Mouse (Mus musculus): ENCODE results near the gene Epha7. TPM values are rescaled to one million over a fixed set of nuclear protein-coding genes. Genes with fewer than 3 reads are reported as not detected.

Epha7 gene
- polyA plus RNA-seq, 1 experiment from 2014 or later: 47.0 TPM

DNA sequence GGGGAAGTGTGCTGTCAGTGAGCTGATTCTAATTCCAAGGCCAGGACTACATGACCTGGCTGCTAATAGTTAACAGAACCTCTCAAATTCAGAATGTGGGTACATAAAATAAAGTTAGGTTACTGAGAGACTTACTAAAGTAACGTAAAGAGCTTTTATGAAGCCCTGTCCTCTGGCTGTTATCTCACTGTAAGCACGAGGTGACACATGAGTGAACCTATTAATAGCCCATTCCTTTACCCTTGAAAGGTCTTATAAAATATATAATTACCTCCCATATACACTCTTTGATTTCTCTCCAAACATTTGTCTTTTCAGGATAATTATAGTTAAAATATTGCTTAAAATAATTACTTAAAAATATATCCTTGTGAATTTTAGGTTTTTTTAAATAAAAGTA, 37.5 kb downstream of the Epha7 start:
- no peak for ATAC-seq (ENCODE audit: borderline replicate concordance, extremely low read depth, low FRiP score, low TSS enrichment)
- H3K9me3 ChIP-seq: no peaks in the 10 kb centered on the region
- H3K4me2 ChIP-seq: no peak overlapping the region
- H3K27me3 ChIP-seq: no peaks in the 10 kb centered on the region
- H3K36me3 ChIP-seq: no peaks in the 10 kb centered on the region; the same call in 1 of the 2 replicates
- H3K9ac ChIP-seq: no peak overlapping the region
- H3K4me1 ChIP-seq: no peaks in the 10 kb centered on the region
- WGBS: 30% methylated on average over 2 of the region's 2 CpGs
- H3K27ac ChIP-seq: no peak overlapping the region
- no peak overlapping the region for H3K4me3 ChIP-seq

DNA sequence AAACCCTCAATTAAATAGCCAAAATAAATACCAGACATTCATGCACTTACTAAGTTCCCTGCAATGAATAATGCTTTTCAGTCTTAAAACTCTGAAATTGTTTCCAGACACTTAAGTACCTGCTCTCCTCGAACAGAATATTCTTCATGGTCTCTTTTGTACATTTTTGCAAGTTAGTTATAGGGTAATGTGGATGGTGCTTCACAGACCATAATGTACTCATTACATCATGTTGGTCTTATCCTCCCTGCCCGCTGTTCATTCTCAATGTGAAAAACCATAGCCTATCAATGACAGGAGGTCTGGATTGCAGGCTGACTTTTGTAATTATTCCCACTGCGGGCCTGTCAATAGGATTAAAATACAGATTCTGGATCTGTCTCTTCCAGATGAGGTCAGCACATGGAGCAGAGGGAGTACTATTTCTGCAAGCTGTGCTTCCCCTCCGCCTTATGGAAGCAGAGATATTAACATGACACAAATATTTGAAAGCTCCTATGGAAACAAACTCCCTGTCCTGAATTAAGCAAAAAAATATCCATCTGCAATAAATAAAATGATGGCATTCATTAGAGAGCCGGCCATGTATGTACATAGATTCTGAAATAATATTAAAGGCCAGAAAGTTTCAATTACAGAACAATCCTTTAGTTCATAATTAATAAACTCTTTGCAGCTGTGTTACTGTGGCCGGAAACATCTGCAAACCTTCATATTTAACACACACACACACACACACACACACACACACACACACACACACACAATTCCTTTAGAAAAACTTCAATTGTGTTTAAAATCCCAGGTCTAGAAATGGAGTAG, 50.1 kb downstream of the Epha7 start:
- H3K27ac ChIP-seq: no peak overlapping the region

DNA sequence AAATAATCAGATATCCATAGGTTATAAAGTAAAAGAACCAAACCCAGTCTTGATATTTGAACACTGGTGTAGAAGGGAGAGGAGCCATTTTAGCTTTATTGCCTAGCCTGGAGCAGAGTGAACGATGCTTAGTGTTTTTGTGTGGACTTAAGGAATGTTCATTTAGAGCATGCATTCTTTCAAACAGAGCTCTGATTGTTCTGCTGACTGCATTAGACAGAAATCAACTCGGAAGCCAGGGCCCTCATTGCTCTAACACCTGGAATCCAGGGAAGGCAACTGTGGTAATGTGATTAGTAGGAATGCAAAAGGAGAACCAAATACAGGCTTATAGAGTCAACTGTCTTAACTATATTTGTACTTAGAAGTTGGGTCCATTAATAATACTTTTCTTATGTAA, 53.5 kb downstream of the Epha7 start:
- no peak overlapping the region for H3K4me3 ChIP-seq
- H3K4me1 ChIP-seq: no peaks in the 10 kb centered on the region
- H3K27me3 ChIP-seq: no peaks in the 10 kb centered on the region
- H3K9me3 ChIP-seq: no peaks in the 10 kb centered on the region
- H3K9ac ChIP-seq: no peak overlapping the region
- ATAC-seq (ENCODE audit: borderline replicate concordance, extremely low read depth, low FRiP score, low TSS enrichment): no peak
- no peak overlapping the region for H3K4me2 ChIP-seq
- H3K36me3 ChIP-seq: 0 out of 2 replicates have a peak, but pooled peaks cover under 1% of the 10 kb centered on the region
- 44% methylated on average over 2 of the region's 2 CpGs for WGBS
- H3K27ac ChIP-seq: no peak overlapping the region

More for the DNA sequence above, 50.1 kb downstream of the Epha7 start:
- H3K9me3 ChIP-seq: no peaks in the 10 kb centered on the region
- H3K4me1 ChIP-seq: no peaks in the 10 kb centered on the region
- no peak overlapping the region for H3K4me2 ChIP-seq
- H3K9ac ChIP-seq: no peak overlapping the region
- no peaks in the 10 kb centered on the region for H3K36me3 ChIP-seq
- H3K27me3 ChIP-seq: no peaks in the 10 kb centered on the region
- WGBS: 70% methylated on average over 6 of the region's 6 CpGs
- H3K4me3 ChIP-seq: no peak overlapping the region
- ATAC-seq (ENCODE audit: borderline replicate concordance, extremely low read depth, low FRiP score, low TSS enrichment): no peak

DNA sequence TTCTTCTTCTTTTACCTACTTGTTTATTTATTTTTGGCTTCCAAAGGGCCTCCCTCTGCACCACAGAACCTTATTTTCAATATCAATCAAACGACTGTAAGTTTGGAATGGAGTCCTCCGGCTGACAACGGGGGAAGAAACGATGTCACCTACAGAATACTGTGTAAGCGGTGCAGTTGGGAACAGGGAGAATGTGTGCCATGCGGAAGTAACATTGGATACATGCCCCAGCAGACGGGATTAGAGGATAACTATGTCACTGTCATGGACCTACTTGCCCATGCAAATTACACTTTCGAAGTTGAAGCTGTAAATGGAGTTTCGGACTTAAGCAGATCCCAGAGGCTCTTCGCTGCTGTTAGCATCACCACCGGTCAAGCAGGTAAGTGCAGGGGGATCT, 58.7 kb downstream of the Epha7 start:
- H3K4me3 ChIP-seq: no peak overlapping the region
- no peak overlapping the region for H3K9ac ChIP-seq
- H3K36me3 ChIP-seq: 0 out of 2 replicates have a peak, but pooled peaks cover 9% of the 10 kb centered on the region
- H3K27ac ChIP-seq: no peak overlapping the region
- H3K4me2 ChIP-seq: no peak overlapping the region
- no peak for ATAC-seq (ENCODE audit: borderline replicate concordance, extremely low read depth, low FRiP score, low TSS enrichment)
- no peaks in the 10 kb centered on the region for H3K27me3 ChIP-seq
- no peaks in the 10 kb centered on the region for H3K9me3 ChIP-seq
- H3K4me1 ChIP-seq: no peaks in the 10 kb centered on the region
- WGBS: 85% methylated on average over 11 of the region's 11 CpGs

DNA sequence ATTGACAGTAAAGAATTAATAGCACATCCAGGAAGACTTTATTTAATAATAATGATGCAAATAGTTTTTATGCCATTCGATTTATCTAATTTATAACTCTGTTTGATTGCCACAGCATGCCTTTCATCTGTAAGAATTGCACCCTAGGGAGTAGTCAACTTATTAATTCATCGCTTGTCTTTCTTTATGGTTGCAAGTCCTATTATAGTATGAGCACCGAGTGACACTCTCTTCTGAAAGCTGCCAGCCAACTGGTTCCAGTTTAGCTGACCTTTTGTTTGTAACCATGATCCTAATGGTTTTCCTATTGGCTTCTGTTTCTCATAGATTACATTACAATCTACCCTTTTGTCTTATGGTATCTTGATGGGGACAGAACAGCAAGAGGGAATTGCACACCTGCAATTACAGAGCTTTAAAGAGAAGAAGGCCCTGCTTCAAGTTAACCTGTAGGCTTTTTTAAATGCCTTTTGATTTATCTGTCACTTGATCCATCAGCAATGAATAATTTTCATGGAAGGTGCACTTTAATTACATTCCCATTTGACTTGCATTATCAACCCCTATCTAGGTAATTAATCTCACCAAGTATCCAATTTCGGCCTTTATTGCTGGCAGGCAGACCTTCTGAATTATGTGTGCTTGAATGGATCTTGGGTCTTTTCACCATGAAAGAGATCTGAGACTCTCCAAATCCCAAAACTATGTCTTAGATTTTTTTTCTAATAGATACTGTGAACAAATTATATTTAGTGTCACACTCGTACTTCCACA, 68.5 kb downstream of the Epha7 start:
- 80% methylated on average over 5 of the region's 5 CpGs for WGBS
- H3K27ac ChIP-seq: no peak overlapping the region
- H3K27me3 ChIP-seq: no peaks in the 10 kb centered on the region
- H3K4me2 ChIP-seq: no peak overlapping the region
- no peaks in the 10 kb centered on the region for H3K9me3 ChIP-seq
- H3K36me3 ChIP-seq: no peaks in the 10 kb centered on the region
- ATAC-seq (ENCODE audit: borderline replicate concordance, extremely low read depth, low FRiP score, low TSS enrichment): no peak
- H3K4me3 ChIP-seq: no peak overlapping the region
- H3K9ac ChIP-seq: no peak overlapping the region
- no peaks in the 10 kb centered on the region for H3K4me1 ChIP-seq

DNA sequence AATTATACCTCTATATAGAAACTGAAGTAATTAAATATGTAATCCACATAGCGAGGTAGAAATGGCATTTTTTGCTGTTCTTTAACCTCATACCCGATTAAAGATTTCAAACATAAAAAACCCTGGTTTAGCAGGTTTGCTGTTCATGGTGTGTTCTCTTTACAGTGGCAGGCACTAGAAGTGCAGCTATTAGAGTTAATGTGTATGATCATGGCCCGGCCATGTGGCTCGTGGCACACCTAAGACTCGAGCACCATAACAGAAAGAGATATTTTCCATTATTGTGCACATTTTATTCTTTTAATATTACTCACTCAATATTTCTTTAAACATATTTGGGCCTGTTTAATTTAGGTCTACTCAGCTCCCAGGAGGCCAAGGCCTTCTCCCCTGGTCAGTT, 76.7 kb downstream of the Epha7 start:
- H3K4me3 ChIP-seq: no peak overlapping the region
- no peak for ATAC-seq (ENCODE audit: borderline replicate concordance, extremely low read depth, low FRiP score, low TSS enrichment)
- no peaks in the 10 kb centered on the region for H3K36me3 ChIP-seq
- H3K27ac ChIP-seq: no peak overlapping the region
- H3K4me2 ChIP-seq: no peak overlapping the region
- no peaks in the 10 kb centered on the region for H3K27me3 ChIP-seq
- H3K4me1 ChIP-seq: no peaks in the 10 kb centered on the region
- 72% methylated on average over 5 of the region's 5 CpGs for WGBS
- no peak overlapping the region for H3K9ac ChIP-seq
- no peaks in the 10 kb centered on the region for H3K9me3 ChIP-seq

DNA sequence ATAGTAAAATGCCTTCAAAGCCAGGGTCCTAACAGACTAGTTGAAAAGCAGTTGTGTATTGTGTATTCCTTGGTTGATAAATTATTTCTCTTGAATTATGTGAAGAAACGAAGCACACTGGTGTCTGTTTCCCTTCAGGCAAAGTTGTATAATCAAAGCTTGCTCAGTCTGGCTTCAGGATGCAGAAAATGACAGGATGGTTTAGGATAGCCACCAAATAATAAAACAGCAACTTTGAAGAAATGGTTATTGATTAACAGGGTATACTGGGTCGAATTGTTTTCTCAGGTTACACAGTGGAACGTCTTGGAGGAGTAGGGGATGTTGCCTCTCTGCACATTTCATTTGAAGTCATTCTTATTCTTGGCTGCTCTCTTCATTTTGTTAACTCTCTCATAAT, 77.2 kb downstream of the Epha7 start:
- H3K27ac ChIP-seq: no peak overlapping the region
- no peaks in the 10 kb centered on the region for H3K9me3 ChIP-seq
- ATAC-seq (ENCODE audit: borderline replicate concordance, extremely low read depth, low FRiP score, low TSS enrichment): no peak
- no peaks in the 10 kb centered on the region for H3K4me1 ChIP-seq
- H3K27me3 ChIP-seq: no peaks in the 10 kb centered on the region
- no peak overlapping the region for H3K9ac ChIP-seq
- no peaks in the 10 kb centered on the region for H3K36me3 ChIP-seq
- H3K4me3 ChIP-seq: no peak overlapping the region
- 50% methylated on average over 3 of the region's 3 CpGs for WGBS
- no peak overlapping the region for H3K4me2 ChIP-seq

DNA sequence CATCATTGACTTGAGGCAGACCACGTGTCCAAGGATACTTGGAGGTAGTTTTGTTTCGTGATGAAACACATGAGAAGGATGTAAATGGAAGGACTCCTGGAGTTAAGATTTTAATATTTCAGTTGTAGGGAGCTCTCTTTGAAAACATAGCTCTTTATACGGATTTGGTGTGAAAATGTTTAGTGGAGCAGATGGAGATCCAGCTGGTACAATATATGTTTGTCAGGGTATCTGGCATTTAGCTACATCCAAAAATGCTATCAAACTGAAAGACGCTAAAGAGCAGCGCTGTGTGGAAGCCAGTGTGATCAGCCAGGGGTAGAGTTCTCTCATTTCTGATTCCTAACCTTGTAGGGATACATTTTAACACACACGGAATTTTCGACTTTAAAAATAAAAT, 82.5 kb downstream of the Epha7 start:
- no peak overlapping the region for H3K9ac ChIP-seq
- ATAC-seq (ENCODE audit: borderline replicate concordance, extremely low read depth, low FRiP score, low TSS enrichment): no peak
- 81% methylated on average over 7 of the region's 7 CpGs for WGBS
- H3K9me3 ChIP-seq: no peaks in the 10 kb centered on the region
- no peaks in the 10 kb centered on the region for H3K36me3 ChIP-seq
- no peak overlapping the region for H3K27ac ChIP-seq
- no peaks in the 10 kb centered on the region for H3K27me3 ChIP-seq
- no peaks in the 10 kb centered on the region for H3K4me1 ChIP-seq
- no peak overlapping the region for H3K4me2 ChIP-seq
- H3K4me3 ChIP-seq: no peak overlapping the region

DNA sequence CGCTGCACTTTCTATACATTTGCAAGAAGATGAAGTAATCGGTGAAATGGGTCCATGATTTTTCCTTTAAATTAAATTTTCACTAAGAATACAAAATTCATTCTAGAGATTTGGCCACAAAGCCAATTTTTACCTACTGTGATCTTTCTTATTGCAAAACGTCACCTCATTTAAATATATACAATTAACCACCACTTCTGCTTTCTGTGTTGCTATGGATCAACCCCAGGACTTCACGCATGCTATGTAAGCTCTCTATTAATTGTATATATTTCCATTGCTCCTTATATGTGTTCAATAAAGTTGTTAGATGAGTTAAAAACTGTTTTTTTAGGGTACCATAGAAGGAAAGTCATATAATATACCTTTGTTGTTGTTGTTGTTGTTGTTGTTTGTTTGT, 86.4 kb downstream of the Epha7 start:
- no peaks in the 10 kb centered on the region for H3K4me1 ChIP-seq
- no peaks in the 10 kb centered on the region for H3K9me3 ChIP-seq
- no peaks in the 10 kb centered on the region for H3K36me3 ChIP-seq
- 93% methylated on average over 4 of the region's 4 CpGs for WGBS
- no peak overlapping the region for H3K27ac ChIP-seq
- no peak for ATAC-seq (ENCODE audit: borderline replicate concordance, extremely low read depth, low FRiP score, low TSS enrichment)
- H3K9ac ChIP-seq: no peak overlapping the region
- no peaks in the 10 kb centered on the region for H3K27me3 ChIP-seq
- H3K4me3 ChIP-seq: no peak overlapping the region
- no peak overlapping the region for H3K4me2 ChIP-seq

DNA sequence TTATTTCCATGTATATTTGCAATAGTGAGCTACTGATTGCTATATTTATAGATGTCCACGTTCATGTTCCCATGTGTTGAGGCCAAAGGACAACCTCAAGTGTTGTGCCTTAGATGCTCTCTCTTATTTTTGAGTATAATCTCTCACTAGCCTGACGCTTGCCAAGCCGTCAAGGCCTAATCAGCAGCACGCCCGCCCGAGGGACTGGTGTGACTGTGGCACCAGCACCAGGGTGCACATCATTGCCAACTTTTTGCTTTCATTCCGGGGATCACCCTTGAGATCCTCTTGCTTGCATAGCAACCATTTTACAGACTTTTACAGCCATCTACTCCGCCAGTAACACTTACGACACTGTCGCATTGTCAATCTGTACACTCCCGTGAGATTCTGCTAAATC, 86.9 kb downstream of the Epha7 start:
- Histone ChIP-seq H3K4me2 (no peak overlapping the region), H3K9ac (no peak overlapping the region), H3K4me1 (no peaks in the 10 kb centered on the region), H3K36me3 (no peaks in the 10 kb centered on the region), H3K27me3 (no peaks in the 10 kb centered on the region), H3K27ac (no peak overlapping the region), H3K9me3 (no peaks in the 10 kb centered on the region), H3K4me3 (no peak overlapping the region)
- WGBS: 87% methylated on average over 11 of the region's 11 CpGs
- no peak for ATAC-seq (ENCODE audit: borderline replicate concordance, extremely low read depth, low FRiP score, low TSS enrichment)

DNA sequence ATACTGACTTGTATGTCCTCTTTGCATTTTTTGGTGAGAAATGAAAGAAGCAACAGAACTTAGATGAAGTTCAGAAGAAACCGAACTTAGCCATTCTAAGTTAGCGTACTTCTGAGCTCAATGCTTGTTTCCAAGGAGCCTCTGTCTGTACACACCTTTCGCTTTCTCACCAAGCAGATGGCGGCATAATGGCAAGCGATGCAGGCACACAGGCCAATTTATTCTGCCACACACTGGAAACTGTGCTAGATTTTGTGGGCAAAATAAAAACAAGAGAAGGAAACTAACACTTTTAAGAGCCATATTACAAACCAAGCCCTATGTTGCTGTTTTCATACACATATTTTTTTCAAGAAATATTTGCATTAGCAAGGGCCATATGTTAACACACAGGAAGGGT, 88.6 kb downstream of the Epha7 start:
- Histone ChIP-seq H3K36me3 (no peaks in the 10 kb centered on the region), H3K4me3 (no peak overlapping the region), H3K4me1 (no peaks in the 10 kb centered on the region), H3K4me2 (no peak overlapping the region), H3K27me3 (no peaks in the 10 kb centered on the region), H3K9ac (no peak overlapping the region), H3K27ac (no peak overlapping the region), H3K9me3 (no peaks in the 10 kb centered on the region)
- WGBS: 90% methylated on average over 5 of the region's 5 CpGs
- no peak for ATAC-seq (ENCODE audit: borderline replicate concordance, extremely low read depth, low FRiP score, low TSS enrichment)

DNA sequence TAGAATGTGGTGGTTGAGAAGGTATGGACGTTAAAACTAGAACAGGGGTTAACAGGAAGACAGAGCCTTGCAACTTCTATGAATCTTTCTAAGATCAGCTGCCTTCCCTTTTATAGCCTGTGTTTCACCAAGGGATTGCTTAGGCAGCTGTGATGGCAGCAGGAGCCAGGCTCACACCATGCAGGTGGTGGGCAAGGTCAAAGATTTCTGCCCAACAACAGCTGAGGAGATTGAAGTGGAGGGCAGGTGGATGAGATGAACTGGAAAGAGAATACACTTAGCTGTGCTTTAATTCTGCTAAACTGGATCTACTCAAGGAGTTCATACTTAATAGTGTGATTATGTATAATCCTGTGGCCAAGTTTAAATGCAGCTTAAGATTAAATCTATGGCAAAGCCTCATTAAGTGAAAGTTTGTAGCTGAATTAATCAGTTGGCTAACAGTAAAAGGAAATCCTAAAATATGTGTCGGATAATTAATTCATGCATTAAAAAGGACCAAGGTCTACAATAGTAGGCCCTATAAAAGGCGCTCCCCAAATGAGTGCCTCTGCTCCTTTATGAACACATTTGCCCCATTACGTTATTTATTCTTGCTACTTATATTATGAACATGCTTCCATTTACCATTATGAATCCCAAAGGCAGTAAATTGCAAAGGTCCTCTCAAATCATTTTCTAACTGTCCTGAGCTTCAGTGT, 89.2 kb downstream of the Epha7 start:
- no peak for ATAC-seq (ENCODE audit: borderline replicate concordance, extremely low read depth, low FRiP score, low TSS enrichment)
- no peaks in the 10 kb centered on the region for H3K4me1 ChIP-seq
- no peak overlapping the region for H3K4me2 ChIP-seq
- WGBS: 88% methylated on average over 4 of the region's 4 CpGs
- no peak overlapping the region for H3K27ac ChIP-seq
- H3K4me3 ChIP-seq: no peak overlapping the region
- no peaks in the 10 kb centered on the region for H3K36me3 ChIP-seq
- H3K9ac ChIP-seq: no peak overlapping the region
- H3K27me3 ChIP-seq: no peaks in the 10 kb centered on the region
- no peaks in the 10 kb centered on the region for H3K9me3 ChIP-seq
